Mouse (Mus musculus): ENCODE measurements around the gene Tcl1b1.
"Not testable (repeated sequence)": the region's sequence is repeated elsewhere in the genome, so short reads cannot be mapped to it uniquely, and the experiment has no call there.

Gene Tcl1b1

GRCm38 (mm10) chr12:105199684-105200497, 40.4 kb downstream of the Tcl1b1 start:
- not testable (repeated sequence) for DNase-seq (ENCODE audit: low spot score)

GRCm38 (mm10) chr12:105201657-105202056, 42.2 kb downstream of the Tcl1b1 start, which contains the start of gene Tcl1b4:
Tcl1b4 (plus strand) TSS chr12:105201957.
- not testable (repeated sequence) for DNase-seq (ENCODE audit: low spot score)

- no peak for DNase-seq (ENCODE audit: low spot score)
These were observed 47.6 kb downstream of the Tcl1b1 start for GRCm38 (mm10) chr12:105207071-105207470.

GRCm38 (mm10) chr12:105208441-105208840, 49.0 kb downstream of the Tcl1b1 start:
- DNase-seq (ENCODE audit: low spot score) = no peak

- DNase-seq (ENCODE audit: low spot score) = no peak
These were observed 49.7 kb downstream of the Tcl1b1 start for GRCm38 (mm10) chr12:105209231-105209630.

Measured in urinary bladder, postnatal 10 days (tissue).